Mouse (Mus musculus) cerebellum, postnatal 14 days (tissue): Measurements from ENCODE around the gene Mnx1.
"Not testable (repeated sequence)": the region's sequence is repeated elsewhere in the genome, so short reads cannot be mapped to it uniquely, and the experiment has no call there.

ENCODE experiments used
- DNase-seq, 2 experiments: peaks; one replicate each; pipeline ENCODE4 v3.0.0; 2021; ENCODE audit warnings: mixed read lengths in 2 of 2

The Mnx1 gene

DNA sequence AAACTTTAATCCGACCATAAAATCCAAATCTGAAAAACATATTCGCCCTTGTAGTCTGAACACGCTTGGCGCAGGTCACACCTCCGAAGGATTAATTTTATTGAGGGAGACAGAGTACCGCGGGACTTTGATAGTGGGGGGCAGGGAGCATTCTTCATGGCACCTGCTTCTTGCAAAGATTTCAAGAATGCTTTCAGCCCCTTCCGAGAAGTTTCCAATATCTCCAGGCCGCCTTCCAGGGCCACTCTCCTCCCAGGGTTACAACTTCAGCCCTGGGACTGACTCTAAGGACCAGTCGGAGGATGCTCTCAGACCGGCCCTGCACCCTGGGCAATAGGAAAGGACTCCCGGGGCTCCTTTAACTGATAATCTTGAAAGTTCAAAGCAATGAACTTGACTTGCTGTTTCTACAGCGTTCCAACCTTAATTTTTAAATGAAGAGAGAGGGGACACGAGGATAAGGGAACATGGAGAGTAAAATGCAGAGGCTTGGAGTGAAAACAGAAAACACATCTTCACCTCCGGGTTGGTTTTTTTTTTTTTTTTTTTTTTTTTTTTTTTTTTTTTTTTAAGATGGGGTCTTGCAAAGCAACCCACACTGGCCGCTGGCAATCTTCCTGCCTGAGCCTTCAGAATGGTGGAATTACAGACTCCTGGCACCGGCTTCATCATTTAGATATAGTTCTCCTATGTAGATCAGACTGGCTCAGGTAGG, 9.8 kb downstream of the Mnx1 start:
- DNase-seq: no peak

DNA sequence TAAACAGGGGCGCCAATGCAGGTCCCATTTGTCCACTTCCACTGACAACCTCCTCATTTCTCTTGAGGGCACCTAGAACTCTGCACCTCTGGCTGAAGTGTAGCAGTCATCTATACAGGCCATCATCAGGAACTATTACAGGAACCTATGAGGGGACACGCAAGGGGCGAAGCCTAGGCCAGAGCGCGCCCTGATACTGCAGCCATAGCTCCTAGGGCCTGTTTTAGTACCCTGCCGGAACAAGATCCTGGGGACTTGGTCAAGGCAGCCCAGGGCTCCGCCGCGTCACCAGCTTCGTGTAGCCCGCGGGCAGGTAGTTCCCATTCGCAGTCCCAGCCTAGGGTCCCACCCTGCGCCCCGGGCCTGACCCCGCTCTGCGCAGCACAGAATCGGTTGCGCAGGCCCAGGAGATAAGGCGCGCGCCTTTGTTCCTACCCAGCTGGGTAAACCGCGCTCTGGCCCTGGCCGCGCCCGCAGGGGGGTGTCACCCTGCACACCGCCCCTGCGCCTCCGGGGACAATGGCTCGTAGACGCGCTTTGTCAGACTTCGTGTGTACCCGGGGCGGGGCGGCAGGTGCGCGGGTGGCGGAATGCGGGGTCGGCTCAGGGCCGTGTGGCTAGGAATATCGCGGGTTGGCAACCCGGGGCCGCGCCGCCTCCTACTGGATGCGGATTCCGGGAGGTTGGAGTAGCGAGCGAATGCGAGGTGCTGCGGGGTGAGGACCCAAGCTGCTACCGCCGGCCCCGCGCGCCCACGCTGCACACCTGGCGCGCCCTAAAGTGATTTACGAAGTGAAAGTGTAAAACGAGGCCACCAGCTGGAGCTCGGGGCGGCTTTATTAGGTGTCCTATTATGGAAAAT, 10.6 kb downstream of the Mnx1 start:
- DNase-seq: no peak

DNA sequence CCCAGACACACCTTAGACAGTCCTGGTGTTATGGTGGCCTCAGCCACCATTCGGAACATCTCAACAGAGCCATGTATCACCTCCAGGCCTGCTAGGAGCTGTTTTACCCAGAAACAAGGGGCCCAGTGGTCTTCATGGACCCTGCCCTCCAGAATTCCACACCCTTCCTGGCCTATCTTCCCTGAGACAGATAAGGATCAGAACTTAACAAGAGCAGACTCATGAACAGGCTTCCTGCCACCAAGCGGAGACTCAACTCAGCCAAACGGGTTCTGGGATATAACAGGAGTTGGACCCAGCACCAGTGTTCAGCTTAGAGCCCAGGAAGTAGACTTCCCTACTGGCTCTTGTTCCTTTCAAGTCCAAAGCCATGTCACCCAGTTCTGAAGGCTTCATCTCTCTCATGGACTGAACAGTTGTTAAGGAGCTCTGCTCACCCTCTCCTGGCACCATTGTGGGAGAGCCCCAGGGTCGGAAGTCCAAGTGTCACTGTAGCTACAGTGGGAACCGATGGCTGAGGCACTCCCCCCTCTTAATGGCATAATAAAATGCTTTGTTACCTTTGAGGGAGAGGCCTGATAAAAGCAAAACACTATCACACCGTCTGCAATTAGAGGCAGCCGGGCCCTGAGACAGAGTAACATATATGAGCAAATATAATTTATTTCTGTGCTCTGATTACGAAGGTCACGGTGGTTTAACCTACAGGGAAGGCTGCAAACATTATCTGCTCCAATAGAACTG, 15.2 kb downstream of the Mnx1 start:
- no peak for DNase-seq

DNA sequence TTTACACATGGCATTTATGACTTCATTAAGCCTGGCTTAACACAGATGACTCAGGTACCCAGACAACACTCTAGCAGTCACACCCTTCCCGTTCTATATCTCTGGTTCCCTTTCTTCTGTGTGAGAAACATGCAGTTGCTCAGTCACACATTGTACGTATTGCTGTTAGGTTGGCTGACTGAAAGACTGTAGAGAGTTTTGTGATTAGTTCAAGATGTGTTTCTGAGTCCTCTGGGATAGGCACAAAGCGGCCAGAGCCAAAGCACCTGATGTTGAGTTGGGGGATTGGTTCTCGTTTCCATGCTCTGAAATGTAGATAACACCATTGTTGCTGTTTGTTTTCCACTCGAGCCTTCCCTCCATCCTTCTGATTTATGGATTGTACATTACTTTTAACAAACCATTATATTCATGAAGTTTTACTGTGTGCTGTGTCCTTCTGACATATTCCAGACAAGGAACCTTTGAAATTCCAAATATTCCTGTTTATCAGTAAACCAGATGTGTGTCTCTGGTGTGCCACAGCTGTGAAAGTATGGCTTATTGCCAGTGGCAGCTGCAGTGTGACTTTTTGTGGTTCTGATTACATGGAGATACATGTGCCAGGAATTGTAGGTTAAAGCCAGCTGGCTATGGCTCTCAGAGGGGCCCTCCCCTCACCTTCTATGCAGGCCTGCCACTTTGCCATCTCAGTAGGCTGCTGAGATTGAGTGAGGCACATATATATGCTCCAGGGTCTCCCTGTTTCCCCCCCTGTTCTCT, 21.2 kb downstream of the Mnx1 start:
- DNase-seq: no peak

DNA sequence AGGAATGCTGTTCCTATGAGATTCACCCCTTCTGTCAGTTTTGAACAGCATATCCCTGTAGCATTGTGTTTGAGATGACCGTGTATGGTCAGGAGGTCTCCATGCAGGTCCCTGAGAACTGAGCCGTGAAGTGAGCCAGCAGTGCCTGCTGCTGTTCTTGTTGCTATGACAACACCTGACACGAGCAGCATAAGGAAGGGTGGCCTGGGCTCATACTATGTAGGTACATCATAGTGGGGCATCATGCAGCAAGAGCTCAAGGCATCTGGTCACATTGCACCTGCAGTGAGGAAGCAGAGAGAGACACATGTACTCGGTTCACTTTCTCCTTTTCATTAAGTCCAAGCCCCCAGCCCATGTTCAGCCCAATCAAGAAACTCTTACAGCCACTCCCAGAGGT, 25.9 kb downstream of the Mnx1 start:
- DNase-seq: no peak

DNA sequence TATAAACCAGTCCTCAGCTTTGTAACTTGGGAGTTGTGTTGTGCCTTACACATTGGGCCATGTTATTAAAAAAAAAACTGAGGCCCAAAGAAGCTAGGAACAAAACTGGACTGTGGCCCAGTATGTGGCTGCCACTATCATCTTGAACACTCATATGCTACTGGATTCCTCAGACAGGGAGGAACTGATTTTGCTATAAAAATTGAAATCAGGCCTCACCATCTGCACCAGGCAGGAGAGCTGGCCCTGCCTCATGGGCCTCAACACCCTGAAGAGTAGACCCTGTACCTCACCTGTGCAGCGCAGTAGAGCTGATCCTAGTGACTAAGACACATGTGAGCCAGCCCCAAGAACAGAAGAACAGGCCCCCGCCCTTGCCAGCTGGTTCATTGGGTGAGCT, 33.0 kb downstream of the Mnx1 start:
- no peak for DNase-seq

GRCm38 (mm10) chr5:29436728-29437127, 41.5 kb downstream of the Mnx1 start:
- not testable (repeated sequence) for DNase-seq

GRCm38 (mm10) chr5:29435491-29435890, 42.8 kb downstream of the Mnx1 start:
- DNase-seq: no peak

- peak in 1 of 2 experiments; percentile 67 for DNase-seq
These were observed 43.4 kb downstream of the Mnx1 start for GRCm38 (mm10) chr5:29434872-29435358.

GRCm38 (mm10) chr5:29434228-29434871, 43.9 kb downstream of the Mnx1 start, which contains the start of gene Nom1:
TSS of gene Nom1 (plus strand) at chr5:29434664.
- peak; percentile 90 to 94 for DNase-seq

- not testable (repeated sequence) for DNase-seq
These were observed 54.9 kb downstream of the Mnx1 start for GRCm38 (mm10) chr5:29423330-29423729.
